Mouse (Mus musculus) stomach, postnatal 0 days (tissue): ENCODE measurements around the gene Taf4.
A peak's percentile ranks its signal among the peaks of the same experiment; 100 is the strongest.

Source experiments
- CTCF ChIP-seq: IDR thresholded peaks from 2 replicates; pipeline ENCODE4 v1.5.1; 2016; ENCODE audit warnings: antibody characterized with exemption, low read depth, mild to moderate bottlenecking, moderate library complexity
- EP300 ChIP-seq: optimal IDR thresholded peaks from 2 replicates; pipeline ENCODE3; 2016; ENCODE audit warnings: antibody characterized with exemption

DNA sequence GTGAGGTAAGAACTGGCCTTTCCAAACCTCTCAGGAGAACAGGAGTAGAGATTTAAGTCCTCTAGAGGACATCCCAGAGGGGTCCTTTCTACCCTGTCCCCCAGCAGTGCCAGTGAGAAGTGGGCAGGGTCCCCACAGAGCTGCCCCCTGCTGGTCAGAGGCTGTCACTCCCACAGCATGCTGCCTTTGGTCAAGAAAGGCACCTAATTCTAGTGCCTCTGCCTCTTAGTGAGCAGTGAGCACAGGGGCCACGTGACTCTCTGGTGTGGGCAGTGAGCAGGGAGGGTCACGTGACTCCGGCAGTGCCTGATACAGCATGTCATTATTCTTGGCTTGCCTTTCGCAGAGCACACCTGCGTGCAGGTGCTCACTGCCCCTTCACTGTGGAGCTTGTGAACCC is 103.1 kb downstream of the Taf4 start:
- TF ChIP-seq CTCF (peak; percentile 67), EP300 (no peak)
